Mouse (Mus musculus): ENCODE results near the gene Csrp1. TPM values are rescaled to one million over a fixed set of nuclear protein-coding genes. Genes with fewer than 3 reads are reported as not detected.

Gene Csrp1
- polyA plus RNA-seq, 1 experiment from 2014 or later: 28.0 TPM

GRCm38 (mm10) chr1:135782816-135783215 lies 63.0 kb downstream of the Csrp1 start:
- no peaks in the 10 kb centered on the region for H3K36me3 ChIP-seq
- 21% methylated on average over 10 of the region's 10 CpGs for whole genome bisulfite sequencing
- H3K27ac ChIP-seq (replicated peaks): no peak overlapping the region
- no peak for ATAC-seq (ENCODE audit: low read depth)
- H3K27me3 ChIP-seq: no peaks in the 10 kb centered on the region
- H3K4me3 ChIP-seq: no peak overlapping the region
- H3K4me1 ChIP-seq (replicated peaks): peaks cover 39% of the 10 kb centered on the region
- H3K9me3 ChIP-seq: no peaks in the 10 kb centered on the region
- H3K4me2 ChIP-seq: no peak overlapping the region
- H3K9ac ChIP-seq: no peak overlapping the region

DNA sequence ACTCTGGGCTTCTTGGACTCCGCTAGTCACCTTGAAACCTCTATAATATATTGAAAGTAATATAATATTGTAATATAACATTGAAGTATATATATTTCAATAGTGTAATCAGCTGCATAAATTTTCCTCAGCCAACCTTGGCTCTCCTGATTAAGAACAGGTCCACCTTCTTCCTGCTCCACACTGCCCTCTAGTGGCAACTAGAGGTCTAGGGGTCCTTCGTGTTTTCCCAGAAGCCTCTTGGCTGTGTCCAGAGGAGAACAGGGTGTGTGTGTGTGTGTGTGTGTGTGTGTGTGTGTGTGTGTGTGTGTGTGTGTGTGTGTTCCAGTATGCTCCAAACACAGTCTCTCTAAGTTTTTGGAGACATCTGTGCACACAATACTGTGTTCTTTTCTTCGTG lies 67.9 kb downstream of the Csrp1 start:
- H3K9ac ChIP-seq: no peak overlapping the region
- no peak for ATAC-seq (ENCODE audit: low read depth)
- no peak overlapping the region for H3K4me3 ChIP-seq
- H3K36me3 ChIP-seq: no peaks in the 10 kb centered on the region
- WGBS: 54% methylated on average over 3 of the region's 3 CpGs
- no peaks in the 10 kb centered on the region for H3K9me3 ChIP-seq
- H3K4me2 ChIP-seq: no peak overlapping the region
- H3K27ac ChIP-seq (replicated peaks): no peak overlapping the region
- H3K27me3 ChIP-seq: no peaks in the 10 kb centered on the region; the same call in 1 of the 2 replicates
- peaks cover 9% of the 10 kb centered on the region; the same call in 1 of the 2 replicates for H3K4me1 ChIP-seq (replicated peaks)

DNA sequence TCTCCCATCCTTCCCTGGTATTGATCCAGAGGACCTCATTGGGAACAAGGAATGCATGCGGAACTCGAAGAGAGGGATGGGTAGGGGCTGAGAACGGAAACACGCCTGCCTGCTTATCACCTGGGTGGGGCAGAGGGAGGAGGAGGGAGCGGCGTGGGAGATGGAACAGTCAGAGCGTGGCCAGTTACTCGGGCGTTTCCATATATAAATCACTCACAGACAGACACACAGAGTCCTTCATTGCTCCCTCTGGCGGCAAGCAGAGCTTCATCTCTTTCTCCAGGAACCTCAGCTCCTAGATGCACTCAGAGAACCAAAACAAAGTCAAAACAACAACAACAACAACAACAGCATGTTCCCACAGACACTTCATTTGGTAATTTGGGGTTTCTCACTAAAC lies 68.8 kb downstream of the Csrp1 start:
- no peak overlapping the region for H3K4me3 ChIP-seq
- H3K27ac ChIP-seq (replicated peaks): no peak overlapping the region
- H3K9me3 ChIP-seq: no peaks in the 10 kb centered on the region
- WGBS: 28% methylated on average over 10 of the region's 10 CpGs
- H3K36me3 ChIP-seq: no peaks in the 10 kb centered on the region
- H3K9ac ChIP-seq: no peak overlapping the region
- peak overlapping the region; percentile 30; the same call in 1 of the 2 replicates for H3K4me2 ChIP-seq
- no peak for ATAC-seq (ENCODE audit: low read depth)
- H3K4me1 ChIP-seq (replicated peaks): peaks cover 8% of the 10 kb centered on the region
- peaks cover 5% of the 10 kb centered on the region; the same call in 1 of the 2 replicates for H3K27me3 ChIP-seq

DNA sequence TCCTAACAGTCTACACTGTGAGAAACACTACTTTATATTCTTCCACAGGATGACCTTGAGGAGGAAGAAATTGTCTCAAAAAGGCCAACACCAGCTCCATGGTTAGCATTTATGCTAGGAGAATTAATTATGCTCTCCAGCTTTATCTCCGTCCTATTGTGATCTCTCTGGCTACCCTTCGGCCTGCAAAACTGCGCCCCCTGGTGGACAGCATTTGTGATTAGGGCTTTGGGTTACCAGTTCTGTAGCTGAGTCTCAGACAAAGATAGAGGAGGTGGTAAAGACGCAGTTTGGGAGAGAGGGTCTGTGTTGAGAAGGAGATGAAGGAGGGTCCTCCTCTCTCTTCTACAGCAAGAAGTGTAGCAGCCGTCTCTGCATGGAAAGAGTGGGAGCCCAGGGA lies 70.0 kb downstream of the Csrp1 start:
- Histone ChIP-seq H3K36me3 (no peaks in the 10 kb centered on the region), H3K27ac (replicated peaks) (no peak overlapping the region), H3K4me3 (no peak overlapping the region), H3K27me3 (peaks cover 14% of the 10 kb centered on the region), H3K4me2 (no peak overlapping the region), H3K9ac (no peak overlapping the region), H3K9me3 (no peaks in the 10 kb centered on the region), H3K4me1 (replicated peaks) (peaks cover 20% of the 10 kb centered on the region)
- WGBS: 14% methylated on average over 5 of the region's 5 CpGs
- no peak for ATAC-seq (ENCODE audit: low read depth)

GRCm38 (mm10) chr1:135792143-135792939 lies 72.5 kb downstream of the Csrp1 start:
- Histone ChIP-seq H3K9ac (no peak overlapping the region), H3K36me3 (no peaks in the 10 kb centered on the region), H3K4me3 (no peak overlapping the region), H3K27me3 (peaks cover 15% of the 10 kb centered on the region), H3K9me3 (no peaks in the 10 kb centered on the region), H3K4me1 (replicated peaks) (peaks cover 20% of the 10 kb centered on the region), H3K4me2 (no peak overlapping the region), H3K27ac (replicated peaks) (no peak overlapping the region)
- no peak for ATAC-seq (ENCODE audit: low read depth)
- WGBS: 68% methylated on average over 13 of the region's 13 CpGs

DNA sequence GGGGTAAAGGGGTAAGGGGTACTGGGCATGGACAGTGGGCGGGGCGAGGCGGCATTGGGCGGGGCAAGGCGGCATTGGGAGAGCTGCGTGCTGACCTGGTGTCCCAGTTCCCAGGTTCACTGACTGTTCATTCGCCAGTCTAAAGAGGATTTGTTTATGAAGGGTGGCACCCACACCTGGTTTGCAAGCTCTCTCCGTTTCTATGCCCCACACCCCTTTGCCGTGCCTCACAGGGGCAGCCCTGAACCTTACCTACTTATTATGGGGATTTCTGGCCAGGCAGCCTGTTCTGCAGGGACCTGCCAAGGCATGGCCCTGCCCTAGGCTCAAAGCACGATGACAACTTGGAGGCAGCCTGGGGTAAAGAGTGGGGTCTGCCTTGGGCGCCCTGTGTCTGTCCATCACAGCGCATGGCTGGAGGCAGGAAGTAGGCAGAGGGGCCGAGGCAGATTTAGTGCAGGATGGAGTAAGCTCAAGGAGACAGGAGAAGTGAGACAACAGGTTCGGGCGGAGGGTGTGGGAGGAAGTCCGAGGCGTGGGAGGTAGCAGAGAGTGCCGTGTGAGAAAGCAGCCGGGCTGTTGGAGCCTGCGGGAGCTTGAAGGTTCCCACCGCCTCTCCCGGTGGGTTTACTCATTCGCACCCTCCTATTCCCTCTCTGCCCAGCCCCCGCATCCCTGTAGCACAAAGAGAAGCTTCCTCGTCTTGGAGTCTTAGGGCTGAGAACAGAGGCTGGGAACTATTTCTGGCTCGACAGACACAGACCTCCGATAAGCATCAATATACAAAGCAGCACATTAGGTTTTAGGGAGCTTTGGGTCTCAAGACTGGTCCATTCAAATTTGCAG lies 73.7 kb downstream of the Csrp1 start:
- no peak for ATAC-seq (ENCODE audit: low read depth)
- Histone ChIP-seq H3K36me3 (no peaks in the 10 kb centered on the region), H3K4me1 (replicated peaks) (peaks cover 20% of the 10 kb centered on the region), H3K4me2 (peak overlapping the region; percentile 47), H3K27me3 (peaks cover 15% of the 10 kb centered on the region), H3K9ac (peak overlapping the region; percentile 38; the same call in 1 of the 2 replicates), H3K27ac (replicated peaks) (no peak overlapping the region), H3K9me3 (no peaks in the 10 kb centered on the region), H3K4me3 (peak overlapping the region; percentile 8; the same call in 1 of the 2 replicates)
- WGBS: 19% methylated on average over 27 of the region's 27 CpGs

DNA sequence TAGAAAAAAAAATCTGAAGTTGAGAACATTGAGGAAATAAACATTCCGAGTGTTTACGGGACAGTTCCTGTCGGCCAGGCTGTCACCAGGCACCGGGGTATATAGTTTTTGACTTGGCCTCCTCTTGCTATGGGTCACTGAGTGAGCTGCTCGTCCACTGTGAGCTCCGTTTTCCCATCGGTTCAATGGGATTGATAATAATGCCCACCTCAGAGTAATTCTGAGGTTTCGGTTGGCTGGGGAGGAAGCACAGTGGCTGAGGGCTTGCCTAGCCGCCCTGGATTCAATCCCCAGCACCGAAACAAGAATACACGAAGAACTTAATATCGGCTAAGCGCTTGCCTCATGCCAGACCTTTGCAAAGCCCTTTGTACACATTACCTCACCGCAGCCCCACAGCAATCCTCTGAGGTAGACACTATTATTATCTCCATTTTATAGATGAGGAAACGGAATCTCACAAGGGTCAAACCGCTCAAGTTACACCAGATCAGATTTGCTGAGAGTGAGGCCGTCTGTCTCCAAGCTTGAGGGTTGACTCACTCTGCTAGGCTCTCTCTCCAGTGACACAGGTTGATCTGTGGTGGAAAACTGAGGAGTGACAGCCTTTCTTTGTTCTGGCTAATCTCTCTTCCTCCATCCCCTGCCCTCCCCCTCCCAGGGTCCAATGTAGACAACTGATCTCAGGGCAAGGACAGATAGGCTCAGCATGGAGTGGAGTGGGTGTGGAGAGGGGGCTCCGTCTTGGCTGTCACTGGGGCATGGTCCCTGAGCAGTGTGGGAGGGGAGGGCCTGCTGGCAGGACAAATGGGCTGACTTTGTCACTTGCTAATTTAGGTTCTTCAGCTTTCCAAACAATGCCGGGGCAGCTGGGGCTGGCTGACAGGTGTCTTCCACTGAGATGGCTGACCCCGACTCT lies 74.6 kb downstream of the Csrp1 start:
- no peak for ATAC-seq (ENCODE audit: low read depth)
- H3K27me3 ChIP-seq: peaks cover 15% of the 10 kb centered on the region
- H3K9ac ChIP-seq: peak overlapping the region; percentile 38; the same call in 1 of the 2 replicates
- H3K9me3 ChIP-seq: no peaks in the 10 kb centered on the region
- no peak overlapping the region for H3K27ac ChIP-seq (replicated peaks)
- H3K36me3 ChIP-seq: no peaks in the 10 kb centered on the region
- no peak overlapping the region for H3K4me3 ChIP-seq
- H3K4me2 ChIP-seq: peak overlapping the region; percentile 47
- 53% methylated on average over 20 of the region's 20 CpGs for WGBS
- H3K4me1 ChIP-seq (replicated peaks): peaks cover 16% of the 10 kb centered on the region

GRCm38 (mm10) chr1:135798492-135798891 lies 78.6 kb downstream of the Csrp1 start:
- Histone ChIP-seq H3K9me3 (no peaks in the 10 kb centered on the region), H3K4me2 (no peak overlapping the region), H3K27me3 (peaks cover 12% of the 10 kb centered on the region), H3K4me3 (no peak overlapping the region), H3K9ac (no peak overlapping the region), H3K4me1 (replicated peaks) (peaks cover 28% of the 10 kb centered on the region), H3K36me3 (no peaks in the 10 kb centered on the region), H3K27ac (replicated peaks) (no peak overlapping the region)
- ATAC-seq (ENCODE audit: low read depth): no peak
- 91% methylated on average over 1 of the region's 1 CpGs for WGBS

DNA sequence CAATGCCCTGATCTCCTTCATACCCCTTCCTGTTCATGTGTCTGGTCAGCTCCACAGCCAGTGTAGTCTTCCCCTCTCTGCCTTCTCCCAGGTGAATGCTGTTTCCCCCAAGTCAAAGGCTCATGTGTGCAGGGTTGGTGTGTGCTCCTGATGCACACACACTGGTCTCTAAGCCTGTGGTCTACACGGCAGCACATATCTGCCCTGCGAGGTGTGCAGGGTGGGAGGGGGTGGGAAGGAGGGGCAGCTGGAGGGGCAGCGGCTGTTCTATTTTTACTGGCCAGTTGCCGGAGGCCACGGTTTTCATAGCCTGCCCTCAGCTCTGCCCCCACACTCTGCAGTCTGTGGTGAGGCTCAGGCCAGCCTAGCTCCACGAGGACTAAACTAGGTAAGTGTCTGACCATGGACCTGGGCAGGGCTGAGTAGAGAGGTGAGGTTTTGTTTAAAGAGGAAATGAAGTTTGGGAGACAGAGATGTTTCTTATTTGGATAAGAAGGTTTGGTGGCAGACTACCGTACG lies 79.3 kb downstream of the Csrp1 start:
- no peak overlapping the region for H3K27ac ChIP-seq (replicated peaks)
- H3K36me3 ChIP-seq: no peaks in the 10 kb centered on the region
- H3K27me3 ChIP-seq: peaks cover 7% of the 10 kb centered on the region
- no peak overlapping the region for H3K9ac ChIP-seq
- H3K9me3 ChIP-seq: no peaks in the 10 kb centered on the region
- no peak overlapping the region for H3K4me3 ChIP-seq
- 73% methylated on average over 8 of the region's 8 CpGs for WGBS
- no peak for ATAC-seq (ENCODE audit: low read depth)
- no peak overlapping the region for H3K4me2 ChIP-seq
- H3K4me1 ChIP-seq (replicated peaks): peaks cover 21% of the 10 kb centered on the region

GRCm38 (mm10) chr1:135800192-135800950 lies 80.5 kb downstream of the Csrp1 start:
- Histone ChIP-seq H3K4me2 (no peak overlapping the region), H3K36me3 (no peaks in the 10 kb centered on the region), H3K9ac (no peak overlapping the region), H3K4me1 (replicated peaks) (peaks cover 14% of the 10 kb centered on the region), H3K9me3 (no peaks in the 10 kb centered on the region), H3K4me3 (no peak overlapping the region), H3K27me3 (no peaks in the 10 kb centered on the region), H3K27ac (replicated peaks) (peak overlapping the region; percentile 28; the same call in 1 of the 2 replicates)
- ATAC-seq (ENCODE audit: low read depth): peak; percentile 84
- 53% methylated on average over 8 of the region's 8 CpGs for WGBS
